Mouse (Mus musculus) layer of hippocampus, postnatal 14 days (tissue): ENCODE measurements around the gene Tgfbr1. TPM values are rescaled to one million over a fixed set of nuclear protein-coding genes. Genes with fewer than 3 reads are reported as not detected.
A peak's percentile ranks its signal among the peaks of the same experiment; 100 is the strongest.
"Not testable (repeated sequence)": the region's sequence is repeated elsewhere in the genome, so short reads cannot be mapped to it uniquely, and the experiment has no call there.

Experiments used
- DNase-seq, 2 experiments: peaks; one replicate each; pipeline ENCODE4 v3.0.0; 2021 to 2022; ENCODE audit warnings: low spot score in 2 of 2, mixed read lengths in 1 of 2
- total RNA-seq, 2 experiments: library from RNA; stranded (reverse); gene quantifications; 2 replicates each; pipeline ENCODE4 v1.2.3; 2021

Gene Tgfbr1
- total RNA-seq, 2 experiments from 2014 or later: 24.5 to 26.1 TPM

DNA sequence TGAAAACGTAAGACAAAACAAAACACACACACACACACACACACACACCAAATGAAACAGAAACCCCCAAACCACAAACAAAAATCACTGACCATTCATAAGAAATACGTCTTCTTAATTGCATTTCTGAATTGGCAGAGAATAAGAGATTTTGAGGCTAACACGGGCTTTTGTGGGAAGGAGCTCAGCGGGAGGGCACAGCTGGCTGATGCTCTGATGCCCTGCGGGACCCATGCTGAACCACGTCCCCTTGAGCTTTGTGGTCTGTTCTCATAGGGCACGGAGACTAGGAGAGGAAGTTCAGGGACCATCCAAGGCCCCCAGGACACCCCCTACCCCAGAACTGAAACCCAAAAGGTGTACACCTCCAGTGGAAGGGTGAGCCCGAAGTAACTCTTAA is 10.4 kb upstream of the Tgfbr1 start:
- DNase-seq: no peak

DNA sequence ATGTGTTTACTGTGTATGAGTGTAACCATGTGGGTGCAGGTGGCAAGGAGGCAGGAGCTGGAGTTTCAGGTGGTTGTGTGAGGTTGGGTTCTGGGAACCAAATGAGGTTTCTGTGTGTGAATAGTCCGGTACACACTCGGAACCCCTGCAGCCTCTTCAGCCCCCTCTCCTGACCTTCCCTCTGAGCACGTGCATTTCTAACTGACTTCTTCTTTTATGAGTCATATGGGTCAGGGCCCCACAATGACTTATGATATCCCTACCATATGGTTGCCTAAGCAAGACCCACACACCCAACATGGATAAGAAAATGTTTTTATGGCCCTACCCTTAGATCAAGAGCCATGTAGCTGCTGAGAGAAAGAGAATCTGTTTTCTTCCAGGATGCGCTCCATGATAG is 6.0 kb upstream of the Tgfbr1 start:
- no peak for DNase-seq

DNA sequence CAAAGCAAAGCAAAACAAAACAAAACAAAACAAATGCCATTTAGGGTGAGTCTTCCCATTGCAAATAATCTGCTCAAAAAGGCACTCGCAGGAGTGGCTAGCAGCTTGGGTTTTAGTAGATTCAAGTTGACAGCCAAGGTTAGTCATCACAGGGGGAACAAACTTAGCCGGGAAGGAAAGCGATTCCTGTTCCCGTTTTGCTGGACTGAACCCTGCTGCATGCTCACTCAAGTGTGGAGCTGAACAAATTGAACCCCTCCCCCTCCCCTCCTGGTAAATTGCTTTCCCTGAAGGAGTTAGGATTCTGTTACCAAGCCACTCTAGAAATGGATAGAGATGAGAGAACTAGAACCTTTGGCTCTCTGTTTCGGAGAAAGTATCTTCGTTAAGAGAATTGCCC is 3.3 kb upstream of the Tgfbr1 start:
- DNase-seq: no peak

DNA sequence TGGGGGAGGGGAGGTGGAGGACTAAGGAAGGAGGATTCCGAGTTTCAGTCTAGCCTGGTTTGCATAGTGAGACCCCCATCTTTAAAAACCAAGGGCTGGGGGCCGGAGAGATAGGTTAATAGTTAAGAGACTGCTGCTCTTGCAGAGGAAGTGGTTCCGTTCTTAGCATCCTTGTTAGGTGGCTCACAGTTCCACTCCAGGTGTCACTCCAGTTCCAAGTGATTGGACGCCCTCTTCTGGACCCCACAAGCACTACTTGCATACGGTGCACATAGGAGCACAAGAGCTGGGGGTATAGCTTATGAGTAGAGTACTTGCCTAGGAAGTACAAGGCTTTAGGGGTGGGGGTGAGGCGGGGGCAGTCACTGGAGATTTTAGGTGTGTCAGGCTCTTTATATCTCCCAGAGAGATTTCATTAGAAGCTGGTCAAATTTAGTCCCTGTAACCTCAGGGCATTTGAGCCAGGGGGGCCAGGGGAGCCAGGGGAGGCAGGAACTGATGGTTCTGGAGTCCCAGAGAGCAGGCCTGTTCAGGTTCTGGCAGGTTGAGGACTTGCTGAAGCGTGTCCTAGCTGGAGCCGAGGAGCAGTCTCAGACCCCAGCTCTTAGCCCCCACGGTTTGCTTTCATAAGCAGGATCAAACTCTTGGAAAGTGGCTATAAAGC is 1.5 kb upstream of the Tgfbr1 start:
- DNase-seq: peak in 1 of 2 experiments; percentile 28

DNA sequence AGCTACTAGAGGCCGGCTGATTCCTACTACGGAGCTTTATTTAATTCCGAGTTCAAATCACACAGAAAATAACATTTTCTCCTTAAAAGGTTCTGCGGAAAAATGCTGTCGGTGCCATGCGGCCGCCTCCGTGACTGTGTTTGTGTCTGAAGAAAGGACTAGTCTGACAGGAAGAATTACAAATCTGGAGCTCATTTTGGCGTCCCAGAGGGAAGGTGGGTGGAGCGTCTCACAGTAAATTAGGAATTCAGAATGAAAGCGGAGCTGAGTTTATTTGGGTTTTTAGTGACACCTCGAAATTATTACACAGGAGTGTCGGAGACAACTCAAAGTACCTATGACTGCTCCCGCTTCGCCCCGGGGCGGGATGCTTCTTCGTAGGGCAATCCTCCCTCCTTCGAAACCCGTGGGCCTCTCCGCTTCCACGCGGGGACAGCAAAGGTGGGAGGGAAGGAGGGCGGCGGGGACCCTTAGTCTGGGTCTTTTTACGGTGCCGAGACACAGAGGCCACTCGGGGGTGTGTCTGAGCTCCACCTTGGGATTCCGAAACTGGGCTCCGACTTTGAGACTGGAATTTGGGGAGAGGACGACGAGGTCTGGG is 861 bp upstream of the Tgfbr1 start:
- DNase-seq: peak in 1 of 2 experiments; percentile 73

DNA sequence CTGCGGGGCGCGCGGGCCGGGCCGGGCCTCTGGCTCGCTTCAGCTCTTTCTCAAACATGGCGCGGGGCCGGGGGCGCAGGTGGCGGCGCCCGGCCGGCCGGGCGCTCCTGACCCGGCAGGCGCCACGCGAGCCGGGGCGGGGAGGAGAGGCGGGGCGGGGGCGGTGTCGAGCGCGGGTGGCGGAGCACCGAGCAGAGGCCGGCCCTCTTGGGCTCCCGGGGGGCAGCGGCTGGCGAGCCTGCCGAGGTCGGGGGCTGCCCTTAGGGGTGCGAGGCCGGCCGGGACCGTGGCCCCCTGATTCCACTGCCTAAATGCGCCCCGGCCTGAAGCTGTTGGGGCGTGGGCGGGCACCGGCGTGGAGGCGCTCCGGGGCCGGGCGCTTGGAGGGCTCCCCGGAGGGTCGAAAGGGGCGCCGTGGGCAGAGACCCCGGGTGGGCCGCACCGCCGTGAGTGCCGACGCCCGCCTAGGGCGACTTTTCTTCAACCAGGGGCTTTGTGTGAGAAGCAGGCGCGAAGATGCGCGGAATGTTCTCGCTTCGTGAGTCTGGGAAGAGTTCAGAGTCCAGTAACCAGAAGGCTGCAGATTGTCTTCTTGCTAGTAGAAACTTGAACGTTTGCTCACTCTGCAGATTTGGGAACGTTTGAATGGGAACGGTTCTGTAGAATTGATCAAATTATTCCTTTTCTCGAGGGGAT is 542 bp downstream of the Tgfbr1 start:
- peak; percentile 40 to 41 for DNase-seq

DNA sequence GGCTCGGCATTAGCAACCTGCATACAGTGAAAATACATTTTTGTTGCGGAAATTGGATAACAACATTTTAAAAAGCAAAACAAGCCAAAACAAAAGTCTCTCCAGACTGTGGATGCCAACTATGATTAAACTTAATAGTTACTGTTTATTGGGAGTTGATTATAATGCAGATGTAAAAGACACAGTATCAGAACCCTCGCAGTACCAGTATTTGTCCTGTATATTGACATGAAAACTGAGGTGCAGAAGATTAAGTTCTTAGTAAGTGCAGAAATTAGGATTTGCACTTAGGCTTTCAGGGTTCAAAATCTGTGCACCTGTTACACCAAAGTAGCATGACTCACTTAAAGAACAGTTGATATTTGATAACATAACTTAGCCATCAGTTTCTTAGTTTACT is 1.3 kb downstream of the Tgfbr1 start:
- no peak for DNase-seq

DNA sequence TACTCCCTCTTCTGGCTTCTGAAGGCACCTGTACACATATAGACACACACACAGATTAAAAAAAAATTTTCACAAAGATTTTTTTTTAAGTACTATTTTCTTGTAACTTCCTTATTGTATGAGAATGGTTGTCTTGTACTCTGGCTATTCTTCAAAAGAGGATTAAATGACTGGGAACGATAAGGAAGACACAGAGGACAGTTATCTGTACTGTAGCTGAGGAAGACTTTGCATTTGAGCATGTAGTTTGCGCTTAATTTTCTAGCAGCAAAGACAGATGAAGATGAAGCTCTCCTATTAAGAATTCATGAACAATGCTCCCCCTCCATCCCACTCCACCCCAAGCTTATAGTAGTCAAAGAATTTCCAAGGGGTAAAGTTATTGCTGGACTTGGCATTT is 9.6 kb downstream of the Tgfbr1 start:
- no peak for DNase-seq

DNA sequence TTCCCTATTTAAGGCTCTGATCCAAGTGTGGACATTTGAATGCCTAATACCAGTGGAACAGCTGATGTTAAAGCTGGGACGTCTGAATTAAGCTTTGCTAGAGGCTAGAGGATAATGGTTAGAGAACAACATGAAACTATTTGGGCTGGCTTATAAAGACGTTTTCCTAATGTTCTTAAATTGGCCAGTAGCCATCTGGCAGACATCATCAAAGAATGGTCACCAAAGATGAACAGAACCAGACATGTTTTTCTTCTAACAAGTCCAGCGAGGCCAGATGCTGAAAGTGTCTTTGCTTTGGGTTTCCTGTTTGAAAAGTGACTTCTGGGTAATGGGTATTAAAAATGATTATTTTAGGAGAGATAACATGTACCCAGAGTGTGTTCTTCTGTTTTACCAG is 10.1 kb downstream of the Tgfbr1 start:
- no peak for DNase-seq

DNA sequence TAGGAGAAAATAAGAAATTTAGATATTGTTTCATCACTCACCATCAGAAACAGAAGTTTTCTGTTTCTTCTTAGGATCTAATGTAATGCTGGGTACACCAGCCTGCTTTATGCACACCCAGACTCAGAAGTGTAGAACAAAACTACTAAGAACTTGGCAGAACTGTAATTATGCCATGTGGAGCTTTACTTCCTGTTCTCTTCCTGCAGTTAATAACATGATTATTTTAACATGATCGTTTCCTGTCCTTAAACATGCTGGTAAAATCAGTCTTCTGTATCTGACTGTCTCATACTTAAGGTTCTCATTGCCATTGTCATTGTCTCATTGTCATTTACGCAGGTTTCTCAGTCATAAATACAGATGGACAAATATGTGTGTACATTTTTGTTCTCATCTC is 15.7 kb downstream of the Tgfbr1 start:
- no peak for DNase-seq

DNA sequence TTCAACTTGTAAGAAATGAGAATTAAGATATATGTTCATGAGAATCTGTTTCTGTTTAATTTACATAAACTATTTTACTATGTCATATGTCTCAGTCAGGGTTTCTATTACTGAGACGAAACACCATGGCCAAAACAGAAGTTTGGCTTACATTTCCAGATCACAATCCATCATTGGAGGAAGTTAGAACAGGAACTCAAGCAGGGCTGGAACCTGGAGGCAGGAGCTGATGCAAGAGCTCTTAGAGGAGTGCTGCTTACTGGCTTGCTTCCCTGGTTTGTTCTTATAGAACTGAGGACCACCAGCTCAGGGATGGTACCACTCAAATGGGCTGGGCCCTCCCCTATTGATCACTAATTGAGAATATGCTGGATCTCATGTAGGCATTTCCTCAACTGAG is 25.7 kb downstream of the Tgfbr1 start:
- no peak for DNase-seq

DNA sequence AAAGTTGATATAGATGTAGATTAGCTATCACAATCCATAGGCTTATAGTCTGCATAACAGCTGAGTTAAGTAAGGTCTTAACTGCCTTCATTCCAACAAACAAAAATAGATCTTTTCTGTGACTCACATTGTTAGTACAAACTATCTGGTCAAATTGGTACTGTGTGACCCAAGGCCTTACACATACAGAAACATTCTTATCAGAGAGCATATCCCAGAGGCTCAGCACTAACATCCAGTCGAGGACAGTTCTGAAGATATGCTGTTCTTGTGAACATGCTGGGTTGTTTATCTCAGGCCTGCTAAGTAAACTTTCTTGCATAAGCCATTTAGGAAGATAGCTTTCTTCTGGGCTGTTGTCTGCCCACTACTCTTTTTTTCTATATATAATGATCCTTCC is 29.4 kb downstream of the Tgfbr1 start:
- no peak for DNase-seq

DNA sequence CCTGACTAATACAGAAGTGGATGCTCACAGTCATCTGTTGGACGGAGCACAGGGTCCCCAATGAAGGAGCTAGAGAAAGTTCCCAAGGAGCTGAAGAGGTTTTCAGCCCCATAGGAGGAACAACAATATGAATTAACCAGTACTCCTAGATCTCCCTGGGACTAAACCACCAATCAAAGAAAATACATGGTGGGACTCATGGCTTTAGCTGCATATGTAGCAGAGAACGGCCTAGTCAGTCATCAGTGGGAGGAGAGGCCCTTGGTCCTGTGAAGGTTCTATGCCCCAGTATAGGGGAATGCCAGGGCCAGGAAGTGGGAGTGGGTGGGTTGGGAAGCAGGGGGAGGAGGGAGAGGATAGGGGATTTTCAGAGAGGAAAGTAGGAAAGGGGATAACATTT is 38.9 kb downstream of the Tgfbr1 start:
- DNase-seq: not testable (repeated sequence)

DNA sequence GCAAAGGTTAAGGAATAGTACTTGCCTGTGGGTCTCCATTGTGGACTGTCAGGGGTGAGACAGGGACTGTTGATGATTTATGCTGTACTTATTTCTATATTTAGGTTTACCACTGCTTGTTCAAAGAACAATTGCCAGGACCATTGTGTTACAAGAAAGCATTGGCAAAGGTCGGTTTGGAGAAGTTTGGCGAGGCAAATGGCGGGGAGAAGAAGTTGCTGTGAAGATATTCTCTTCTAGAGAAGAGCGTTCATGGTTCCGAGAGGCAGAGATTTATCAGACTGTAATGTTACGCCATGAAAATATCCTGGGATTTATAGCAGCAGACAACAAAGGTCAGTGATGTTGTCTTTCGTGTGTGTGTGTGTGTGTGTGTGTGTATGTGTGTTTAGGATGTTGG is 43.2 kb downstream of the Tgfbr1 start:
- no peak for DNase-seq

DNA sequence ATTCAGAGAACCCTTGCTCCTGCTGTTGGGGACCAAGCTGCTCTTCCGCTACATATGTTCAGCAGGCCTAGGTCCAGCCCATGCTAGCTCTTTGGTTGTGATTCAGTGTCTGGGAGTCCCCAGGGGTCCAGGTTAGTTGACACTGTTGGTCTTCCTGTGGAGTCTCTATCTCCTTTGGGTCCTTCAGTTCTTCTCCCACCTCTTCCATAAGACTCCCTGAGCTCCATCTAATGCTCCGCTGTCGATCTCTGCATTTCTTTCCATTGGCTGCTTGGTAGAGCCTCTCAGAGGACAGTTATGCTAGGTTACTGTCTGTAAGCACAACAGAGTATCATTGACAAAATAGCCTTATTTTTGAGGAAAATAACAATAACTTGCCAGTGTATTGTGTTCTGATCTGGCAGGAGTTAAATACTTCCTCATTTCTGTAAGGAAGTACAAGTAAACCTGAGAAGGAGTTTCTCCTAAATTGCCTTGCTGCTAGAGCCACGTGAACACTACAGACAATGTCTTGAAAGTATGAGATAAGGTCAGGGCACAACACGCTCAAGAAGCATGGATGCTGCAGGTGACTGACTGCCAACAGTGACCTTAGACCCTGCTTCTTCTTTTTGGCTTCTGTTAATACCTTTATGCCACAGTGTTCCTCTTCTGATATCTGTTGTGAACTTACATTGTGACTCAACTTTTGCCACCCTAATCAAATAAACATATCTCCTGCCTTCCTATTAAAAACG is 45.1 kb downstream of the Tgfbr1 start:
- no peak for DNase-seq

DNA sequence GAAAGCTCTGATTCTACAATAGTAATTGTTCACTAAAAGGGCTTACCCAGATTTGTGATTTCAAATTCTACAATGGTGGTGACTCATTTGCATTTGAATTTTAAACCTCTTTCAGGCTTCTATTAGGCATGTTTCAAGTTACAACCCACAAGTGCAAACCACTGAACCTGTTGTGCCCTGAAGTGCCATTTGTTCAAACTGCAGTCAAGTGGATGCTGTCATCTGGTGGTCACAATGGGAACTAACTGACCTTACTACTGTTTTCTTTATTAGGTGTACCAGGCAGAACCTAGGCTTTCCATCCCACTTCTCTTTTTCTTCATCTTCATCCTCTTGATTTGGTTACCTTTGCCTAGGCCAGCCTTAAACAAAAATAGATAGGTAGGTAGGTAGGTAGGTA is 46.8 kb downstream of the Tgfbr1 start:
- peak in 1 of 2 experiments; percentile 63 for DNase-seq

DNA sequence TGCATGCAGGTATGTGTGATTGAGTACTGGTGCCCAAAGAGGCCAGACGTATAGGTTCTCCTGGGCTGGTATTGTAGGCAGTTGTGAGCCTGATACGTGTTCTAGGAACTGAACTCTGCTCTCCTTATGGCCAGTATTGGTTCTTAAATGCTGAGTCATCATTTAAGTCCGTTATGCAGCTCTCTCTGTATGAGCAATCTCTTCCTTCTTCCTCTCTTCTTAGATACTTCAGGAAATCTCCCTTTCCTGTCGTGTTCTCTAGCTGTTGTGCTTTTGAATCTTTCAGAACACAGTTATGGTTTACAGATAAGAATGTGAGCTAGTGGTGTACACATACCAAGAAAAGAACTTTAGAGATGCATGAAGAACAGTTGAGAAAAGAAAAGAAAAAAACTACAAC is 47.3 kb downstream of the Tgfbr1 start:
- no peak for DNase-seq

DNA sequence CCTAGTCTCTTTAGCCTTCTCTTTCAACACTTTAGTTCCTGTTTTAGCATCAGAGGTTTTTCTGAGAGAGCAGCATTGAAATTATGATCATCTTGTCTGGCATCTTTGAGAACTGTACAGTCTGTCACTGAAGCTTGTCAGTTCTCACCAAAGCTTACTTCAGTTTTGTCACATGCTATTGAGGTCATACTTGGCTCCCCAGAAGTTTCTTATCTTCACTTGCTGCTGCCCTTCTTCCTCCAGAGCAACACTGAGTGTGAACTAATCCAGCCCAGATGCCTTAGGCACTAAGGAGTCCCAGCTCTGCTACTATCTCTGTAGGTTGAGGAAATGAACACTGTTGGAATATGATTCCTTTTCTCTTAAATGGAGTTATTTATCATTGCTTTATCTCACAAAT is 49.2 kb downstream of the Tgfbr1 start:
- DNase-seq: no peak

DNA sequence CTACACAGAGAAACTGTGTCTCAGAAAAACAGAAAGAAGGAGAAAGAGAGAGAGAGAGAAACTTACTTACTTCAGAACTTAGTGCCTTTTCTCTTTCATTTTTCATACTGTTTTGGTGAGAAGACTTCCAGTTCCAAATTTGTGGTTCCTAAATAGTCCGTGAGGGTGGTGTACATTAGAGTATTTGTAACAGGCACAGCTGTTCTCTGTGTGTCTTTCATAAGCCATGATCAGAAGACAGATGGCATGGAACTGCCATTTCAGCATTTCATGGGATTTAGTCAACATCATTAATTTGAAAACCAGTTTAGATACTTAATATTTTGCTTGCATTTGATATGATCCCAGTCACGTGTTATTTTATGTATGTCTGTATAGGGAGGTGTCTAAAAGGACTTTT is 51.5 kb downstream of the Tgfbr1 start:
- DNase-seq: peak in 1 of 2 experiments; percentile 39

DNA sequence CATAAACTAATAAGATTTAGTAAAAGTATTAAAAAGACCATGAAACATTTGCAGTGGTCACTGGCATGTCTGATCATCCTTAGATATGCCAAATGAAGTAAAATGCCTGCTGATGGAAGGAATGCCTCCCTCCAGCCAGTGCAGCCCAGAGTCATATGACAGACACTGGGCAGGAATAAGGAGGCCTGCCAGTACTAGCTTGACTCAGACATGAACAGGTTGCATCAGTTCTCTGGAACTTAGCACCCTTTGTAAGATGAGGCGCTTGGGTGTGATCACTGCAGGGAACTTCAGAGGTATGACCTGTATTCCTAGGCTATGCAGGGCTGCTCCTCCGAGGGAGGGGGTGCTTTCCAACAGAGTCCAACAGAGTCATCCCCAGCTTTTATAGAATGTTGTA is 54.1 kb downstream of the Tgfbr1 start:
- no peak for DNase-seq

DNA sequence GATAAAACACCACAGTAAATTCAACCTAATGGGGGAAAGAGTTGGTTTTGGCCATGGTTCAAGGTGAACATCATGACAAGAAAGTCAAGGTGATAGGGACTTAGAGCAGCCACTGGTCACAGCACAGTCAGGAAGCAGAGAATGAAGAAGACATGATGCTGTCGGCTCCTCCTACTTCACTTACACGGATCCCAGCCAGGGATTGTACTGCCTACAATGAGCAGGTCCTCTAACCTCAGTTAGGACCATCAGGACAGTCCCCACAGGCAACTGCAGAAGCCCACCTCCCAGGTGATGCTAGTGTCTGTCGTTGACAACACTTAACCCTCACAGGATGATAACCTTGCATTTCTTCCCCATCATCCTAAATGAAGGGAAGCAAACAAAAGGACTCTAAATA is 64.8 kb downstream of the Tgfbr1 start:
- no peak for DNase-seq
